Mouse (Mus musculus): Measurements from ENCODE around the gene Pla2g4a. TPM values are rescaled to one million over a fixed set of nuclear protein-coding genes. Genes with fewer than 3 reads are reported as not detected.

The Pla2g4a gene
- total and polyA plus RNA-seq, 3 experiments: 6.4 to 14.4 TPM; not detected in 1

- no peaks in the 10 kb centered on the region for H3K36me3 ChIP-seq (ENCODE audit: control insufficient read depth in 1 of 2, insufficient read depth in 2 of 2, low read length in 2 of 2)
- no peaks in the 10 kb centered on the region for H3K4me1 ChIP-seq (ENCODE audit: control insufficient read depth in 1 of 2, insufficient read depth in 2 of 2, low read length in 2 of 2)
- H3K4me3 ChIP-seq (ENCODE audit: control insufficient read depth in 1 of 2, insufficient read depth in 1 of 2, low read depth in 2 of 2, low read length in 2 of 2): no peak overlapping the region
- no peaks in the 10 kb centered on the region for H3K27me3 ChIP-seq (ENCODE audit: control insufficient read depth in 1 of 2, insufficient read depth in 2 of 2, low read length in 2 of 2)
- DNase-seq (ENCODE audit: low read depth, low spot score): no peak
- TF ChIP-seq KAT2A (conservative IDR thresholded peaks at IDR 0.05; ENCODE audit: low read depth, low read length) (no peak), GATA1 (IDR thresholded peaks at IDR 0.05; ENCODE audit: low read depth, low read length) (no peak), ZNF384 (IDR thresholded peaks at IDR 0.05; ENCODE audit: low read depth, low read length) (no peak), USF1 (IDR thresholded peaks at IDR 0.05; ENCODE audit: low read depth, low read length) (no peak), E2F4 (IDR thresholded peaks at IDR 0.05; ENCODE audit: borderline replicate concordance, low read depth, low read length) (no peak), SIN3A (IDR thresholded peaks at IDR 0.05; ENCODE audit: low read length) (no peak), ELF1 (IDR thresholded peaks at IDR 0.05; ENCODE audit: low read depth, low read length) (no peak)
- H3K27ac ChIP-seq (ENCODE audit: control insufficient read depth, low read depth, low read length): no peak overlapping the region
- no peaks in the 10 kb centered on the region for H3K79me2 ChIP-seq (ENCODE audit: control insufficient read depth, insufficient read depth, low read length, poor library complexity)
- no peak overlapping the region for H3K9ac ChIP-seq (ENCODE audit: control insufficient read depth, low read depth, low read length, poor library complexity, severe bottlenecking)
- no peaks in the 10 kb centered on the region for H3K9me3 ChIP-seq (replicated peaks; ENCODE audit: insufficient read depth, low read length)
Measured at GRCm38 (mm10) chr1:149878175-149878574, 82.9 kb downstream of the Pla2g4a start.

GRCm38 (mm10) chr1:149876502-149876901, 84.6 kb downstream of the Pla2g4a start:
- H3K36me3 ChIP-seq (ENCODE audit: control insufficient read depth in 1 of 2, insufficient read depth in 2 of 2, low read length in 2 of 2): no peaks in the 10 kb centered on the region
- TF ChIP-seq ELF1 (IDR thresholded peaks at IDR 0.05; ENCODE audit: low read depth, low read length) (no peak), MYC (IDR thresholded peaks at IDR 0.05; ENCODE audit: low read depth, low read length) (no peak), MAFK (IDR thresholded peaks at IDR 0.05; ENCODE audit: borderline replicate concordance, low read depth, low read length) (no peak), MYB (IDR thresholded peaks at IDR 0.05; ENCODE audit: low read depth, low read length) (no peak), E2F4 (IDR thresholded peaks at IDR 0.05; ENCODE audit: borderline replicate concordance, low read depth, low read length) (no peak), MAX (IDR thresholded peaks at IDR 0.05; ENCODE audit: low read length) (no peak), POLR2AphosphoS5 (IDR thresholded peaks at IDR 0.05; ENCODE audit: borderline replicate concordance, low read depth, low read length) (no peak), ZC3H11A (IDR thresholded peaks at IDR 0.05; ENCODE audit: low read depth, low read length) (no peak), ETS1 (IDR thresholded peaks at IDR 0.05; ENCODE audit: low read depth, low read length) (no peak), GABPA (IDR thresholded peaks at IDR 0.05; ENCODE audit: low read depth, low read length) (no peak), ZMIZ1 (IDR thresholded peaks at IDR 0.05; ENCODE audit: low read depth, low read length) (no peak), TAL1 (IDR thresholded peaks at IDR 0.05; ENCODE audit: low read length) (no peak), POLR2A (IDR thresholded peaks at IDR 0.05; ENCODE audit: control insufficient read depth in 1 of 2, insufficient read depth in 1 of 2, low read depth in 1 of 2, low read length in 2 of 2, poor library complexity in 1 of 2) (no peak), SIN3A (IDR thresholded peaks at IDR 0.05; ENCODE audit: low read length) (no peak), KAT2A (conservative IDR thresholded peaks at IDR 0.05; ENCODE audit: low read depth, low read length) (no peak), SMC3 (IDR thresholded peaks at IDR 0.05; ENCODE audit: low read depth, low read length) (no peak), TCF12 (IDR thresholded peaks at IDR 0.05; ENCODE audit: low read depth, low read length) (no peak), MEF2A (IDR thresholded peaks at IDR 0.05; ENCODE audit: extremely low read depth, insufficient replicate concordance, low read depth, low read length, poor library complexity, severe bottlenecking) (no peak)
- no peaks in the 10 kb centered on the region for H3K4me1 ChIP-seq (ENCODE audit: control insufficient read depth in 1 of 2, insufficient read depth in 2 of 2, low read length in 2 of 2)

More at GRCm38 (mm10) chr1:149876502-149876901, 84.6 kb downstream of the Pla2g4a start:
- H3K79me2 ChIP-seq (ENCODE audit: control insufficient read depth, insufficient read depth, low read length, poor library complexity): no peaks in the 10 kb centered on the region
- no peak overlapping the region for H3K9ac ChIP-seq (ENCODE audit: control insufficient read depth, low read depth, low read length, poor library complexity, severe bottlenecking)
- no peak overlapping the region for H3K27ac ChIP-seq (ENCODE audit: control insufficient read depth, low read depth, low read length)
- no peaks in the 10 kb centered on the region for H3K9me3 ChIP-seq (replicated peaks; ENCODE audit: insufficient read depth, low read length)
- no peak for DNase-seq (ENCODE audit: low read depth, low spot score)
- H3K27me3 ChIP-seq (ENCODE audit: control insufficient read depth in 1 of 2, insufficient read depth in 2 of 2, low read length in 2 of 2): no peaks in the 10 kb centered on the region
- no peak overlapping the region for H3K4me3 ChIP-seq (ENCODE audit: control insufficient read depth in 1 of 2, insufficient read depth in 1 of 2, low read depth in 2 of 2, low read length in 2 of 2)
